Mouse (Mus musculus) layer of hippocampus, adult 8-10 months (tissue): ENCODE data around the gene Lipt2. TPM values are rescaled to one million over a fixed set of nuclear protein-coding genes. Genes with fewer than 3 reads are reported as not detected.

ENCODE experiments used
- DNase-seq, 2 experiments: peaks; one replicate each; pipeline ENCODE4 v3.0.0; 2022; ENCODE audit warnings: low spot score in 2 of 2
- total RNA-seq, 4 experiments: library from RNA; stranded (reverse); gene quantifications; 2 replicates each; pipeline ENCODE4 v1.2.4; 2022

Lipt2 gene
- total RNA-seq, result 1 to 10 TPM; 3.3 to 5.2 (median 3.9) TPM

DNA sequence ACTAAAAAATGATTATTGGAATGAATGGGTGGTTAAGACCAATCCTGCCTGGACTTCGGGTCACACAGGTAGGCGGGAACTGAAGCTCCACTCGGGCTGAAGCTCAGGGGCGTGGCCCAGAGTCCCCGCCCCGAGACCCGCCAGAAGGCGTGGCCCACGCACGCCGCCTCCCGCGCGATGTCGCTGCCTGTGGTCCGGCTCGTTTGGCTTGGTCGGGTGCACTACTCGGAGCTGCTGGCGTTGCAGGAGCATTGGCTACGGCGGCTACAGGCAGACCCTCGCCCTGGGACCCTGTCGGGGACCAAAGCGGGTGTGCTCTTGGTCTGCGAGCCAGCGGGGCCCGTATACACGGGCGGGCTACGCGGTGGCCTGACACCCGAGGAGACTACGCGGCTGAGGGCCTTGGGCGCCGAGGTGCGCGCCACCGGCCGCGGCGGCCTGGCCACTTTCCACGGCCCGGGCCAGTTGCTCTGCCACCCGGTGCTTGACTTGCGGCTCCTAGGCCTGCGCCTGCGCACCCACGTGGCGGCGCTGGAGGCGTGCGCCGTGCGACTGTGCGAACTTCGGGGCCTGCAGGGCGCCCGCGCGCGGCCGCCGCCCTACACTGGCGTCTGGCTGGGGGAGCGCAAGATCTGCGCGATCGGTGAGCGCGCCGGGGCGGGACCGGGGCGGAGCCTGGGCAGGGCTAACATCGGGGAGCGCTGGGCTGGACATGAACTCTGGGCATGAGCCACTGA lies at the start of gene Lipt2:
Gene Lipt2, plus strand, starts transcription at position 173 of the 737 bp plus-strand sequence.
- peak; percentile 88 to 89 for DNase-seq

DNA sequence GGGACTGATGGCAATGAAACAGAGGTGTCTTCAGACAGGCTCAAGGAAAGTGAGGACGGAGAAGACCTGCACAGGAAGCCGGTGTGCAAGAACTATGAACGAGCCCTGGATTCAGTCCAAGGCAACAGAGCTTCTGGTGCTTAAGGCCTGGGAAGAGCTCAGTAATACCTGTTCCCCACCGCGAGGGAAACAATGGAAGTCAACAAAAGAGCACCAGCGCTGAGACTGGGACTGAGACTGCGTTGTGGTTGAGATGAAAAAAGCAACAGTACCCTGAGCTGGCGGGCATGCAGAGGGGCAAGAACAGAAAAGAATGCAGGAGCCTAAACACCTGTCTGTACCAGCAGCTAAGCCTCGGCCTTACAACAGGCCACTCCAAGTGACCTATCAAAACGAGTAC lies 47.6 kb upstream of the Lipt2 start:
- DNase-seq, result no peak

DNA sequence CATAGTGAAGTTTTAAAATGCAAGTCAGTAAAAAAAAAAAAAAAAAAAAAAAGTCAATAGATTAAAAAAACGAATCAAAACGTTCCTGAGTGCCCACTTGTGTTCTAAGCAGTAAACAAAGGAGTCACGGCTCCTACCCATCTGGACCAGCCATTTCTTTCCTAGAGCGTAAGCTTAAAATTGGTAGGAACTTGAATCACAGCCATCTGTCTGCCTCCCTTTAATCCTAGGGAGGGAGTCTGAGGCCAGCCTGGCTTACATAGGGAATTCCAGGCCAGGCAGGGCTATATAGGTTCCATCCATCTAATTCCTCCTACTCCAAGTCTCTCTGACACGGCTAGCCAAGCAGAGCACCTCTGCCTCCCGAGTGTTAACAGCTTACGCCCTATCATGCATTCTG lies 45.3 kb upstream of the Lipt2 start:
- no peak for DNase-seq

DNA sequence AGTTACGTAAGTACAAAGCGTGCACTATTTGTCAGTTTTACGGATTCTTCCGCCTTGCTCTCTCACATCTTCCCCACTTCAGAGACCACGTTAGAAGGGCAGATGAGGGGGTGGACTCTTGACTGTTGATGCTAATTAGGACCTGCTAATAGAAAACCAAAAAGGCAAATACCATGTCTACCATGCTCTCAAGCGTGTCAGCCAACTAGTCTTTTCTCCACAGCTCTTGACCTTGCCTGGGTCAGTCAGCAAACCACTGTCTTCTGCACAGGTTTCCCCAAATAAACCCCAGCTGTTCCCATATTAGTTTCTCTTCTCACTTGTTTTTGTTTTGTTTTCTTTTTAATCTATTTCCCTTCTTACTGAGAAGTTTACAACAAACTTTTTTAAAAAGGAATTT lies 44.8 kb upstream of the Lipt2 start:
- no peak for DNase-seq

DNA sequence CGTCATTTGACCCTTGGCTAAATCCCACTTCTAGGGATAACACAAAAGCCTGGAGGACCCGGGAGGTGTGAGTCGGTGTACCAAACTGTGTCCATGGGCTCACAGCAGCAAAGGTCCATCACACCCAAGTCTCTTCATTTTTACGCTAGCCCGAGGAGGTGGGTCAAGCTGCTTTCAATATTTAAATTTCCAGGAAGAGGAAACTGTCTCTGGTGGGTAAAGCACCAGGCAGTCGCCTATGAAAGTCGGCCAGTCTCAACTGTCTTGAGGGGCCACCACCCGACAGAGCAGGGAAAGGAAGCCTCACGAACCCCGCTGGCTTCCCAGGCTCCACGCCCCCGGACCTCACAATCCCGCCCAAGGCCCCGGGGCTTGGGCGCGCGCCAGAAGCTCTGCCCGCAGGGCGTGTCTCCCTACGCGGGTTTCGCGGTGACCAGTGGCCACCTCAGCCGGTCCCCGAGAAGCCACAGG lies 38.3 kb upstream of the Lipt2 start:
- DNase-seq, result no peak

DNA sequence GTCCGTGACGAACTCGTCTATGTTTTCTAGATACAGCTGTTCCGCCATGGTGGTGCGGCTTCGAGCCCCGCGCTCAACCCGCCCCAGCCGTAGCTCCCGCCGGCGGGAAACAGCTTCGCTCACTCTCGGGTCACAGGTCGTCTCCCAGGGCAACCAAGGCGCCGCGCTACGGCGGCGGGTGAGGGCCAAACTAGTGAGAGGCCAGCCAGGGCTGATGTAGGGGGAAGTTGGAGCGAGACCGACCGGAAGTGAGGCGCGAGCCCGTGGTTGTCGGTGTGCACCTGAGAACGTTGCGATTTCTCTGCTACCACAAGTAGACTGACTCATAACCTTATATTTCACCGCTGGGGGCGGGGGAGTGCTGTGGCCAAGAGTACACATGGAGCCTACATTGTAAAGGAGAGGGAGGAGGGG lies 37.7 kb upstream of the Lipt2 start, which contains the start of gene Pold3:
Gene Pold3, minus strand, starts transcription at position 190 of the 414 bp plus-strand sequence.
- DNase-seq, result peak; percentile 96 to 99

DNA sequence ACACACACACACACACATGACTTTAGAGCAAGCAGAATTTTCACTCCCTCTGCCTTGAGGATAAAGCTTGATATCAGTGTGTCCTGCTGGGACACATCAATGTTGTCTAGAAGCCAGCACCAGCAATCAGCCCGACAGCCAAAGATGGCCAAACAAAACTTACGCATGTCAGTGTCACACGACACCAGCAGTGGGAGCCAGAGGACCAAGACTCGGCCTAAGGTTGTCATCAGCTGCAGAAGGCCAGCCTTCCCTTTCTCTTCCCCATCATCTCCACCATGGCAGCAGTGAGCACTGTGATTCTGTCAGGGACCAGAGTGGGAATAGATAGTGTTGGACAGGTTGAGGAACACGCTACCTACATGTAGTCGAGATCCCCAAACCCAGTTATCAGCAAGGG lies 35.6 kb upstream of the Lipt2 start:
- no peak for DNase-seq

DNA sequence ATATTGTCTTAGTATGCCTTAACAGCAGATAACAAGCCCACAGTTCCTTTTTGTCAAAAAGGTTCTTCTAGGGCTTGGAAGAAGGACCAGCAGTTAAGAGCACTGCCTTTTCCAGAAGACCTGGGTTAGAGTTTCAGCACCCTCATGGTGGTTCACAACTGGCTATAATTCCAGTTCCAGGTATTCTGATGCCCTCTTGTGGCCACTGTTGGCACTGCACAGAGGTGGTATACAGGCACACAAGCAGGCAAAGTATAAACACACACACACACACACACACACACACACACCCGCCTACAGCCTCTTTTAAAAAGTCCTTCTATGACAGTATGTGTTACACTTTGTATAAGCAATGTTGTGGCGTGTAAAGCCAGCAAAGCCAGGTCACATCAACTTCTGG lies 34.9 kb upstream of the Lipt2 start:
- DNase-seq, result no peak

DNA sequence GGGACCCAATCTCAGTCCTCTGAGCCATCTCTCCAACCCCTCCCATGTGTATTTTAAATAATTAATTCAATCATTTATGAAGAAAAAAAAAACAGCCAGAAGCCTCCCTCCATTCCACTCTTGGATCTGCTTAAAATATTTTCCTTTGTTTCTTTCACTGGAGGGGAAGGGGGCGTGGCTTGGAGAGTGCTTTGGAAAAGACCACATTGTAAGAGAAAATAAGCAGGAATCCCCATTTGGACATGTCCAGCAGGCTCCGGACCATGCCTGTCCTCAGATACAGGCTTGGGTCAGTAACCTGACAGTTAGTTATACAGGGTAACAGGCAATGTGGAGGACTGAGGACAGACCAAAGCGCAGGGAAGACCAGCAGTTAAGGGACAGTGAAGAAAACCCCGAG lies 33.9 kb upstream of the Lipt2 start:
- no peak for DNase-seq

DNA sequence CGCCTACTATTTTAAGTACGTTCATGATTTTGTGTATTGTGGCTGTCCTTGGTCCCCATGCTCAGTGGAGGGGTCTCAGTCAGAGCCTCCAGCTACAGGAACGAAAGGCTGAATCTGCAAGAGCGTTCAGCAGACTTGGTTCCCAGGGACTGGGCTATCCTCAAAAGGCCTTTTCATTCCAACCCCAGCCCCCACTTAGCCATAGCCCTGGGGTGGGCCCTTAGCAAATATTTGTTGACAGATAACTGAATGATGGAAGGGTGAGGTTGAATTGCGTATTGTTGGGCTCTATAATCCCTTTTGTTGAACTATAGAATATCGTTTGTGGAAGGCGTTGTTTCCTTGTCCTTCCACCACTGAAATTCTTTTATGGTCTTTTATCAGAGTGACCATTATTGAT lies 32.6 kb upstream of the Lipt2 start:
- DNase-seq, result no peak

DNA sequence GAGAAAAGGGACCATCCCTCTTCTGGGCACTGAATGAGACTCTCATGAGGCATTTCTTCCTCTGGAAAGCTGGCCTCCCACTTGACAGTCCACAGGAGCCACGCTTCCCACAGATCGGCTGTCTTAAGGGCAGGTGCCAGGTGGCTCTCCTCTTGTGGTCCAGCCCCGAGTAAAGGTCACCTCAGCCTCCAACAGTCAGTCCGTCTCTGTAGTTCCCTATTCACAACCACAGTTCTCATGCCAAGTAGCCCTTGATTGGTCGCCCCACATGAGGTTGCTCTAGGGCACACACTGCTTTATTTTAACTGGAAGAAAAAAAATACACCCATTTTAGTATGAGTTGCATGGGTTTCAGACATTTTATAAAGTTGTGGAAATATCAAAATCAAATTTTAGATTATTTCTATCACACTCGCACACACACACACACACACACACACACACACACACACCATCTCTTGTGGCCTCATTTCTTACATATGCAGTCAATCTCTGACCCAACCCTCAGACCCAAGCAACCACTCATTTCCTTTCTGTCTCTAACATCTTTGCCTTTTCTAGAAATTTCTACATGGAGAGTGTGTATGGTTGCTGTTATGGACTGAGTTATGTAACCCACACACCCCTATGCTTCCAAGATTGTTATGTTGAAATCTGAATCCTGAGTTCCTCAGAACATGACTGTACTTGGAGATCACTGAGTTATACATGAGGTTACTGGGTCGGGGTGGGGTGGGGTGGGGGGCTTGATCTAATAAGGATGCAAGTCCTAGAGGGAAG lies 30.6 kb upstream of the Lipt2 start:
- DNase-seq, result no peak

DNA sequence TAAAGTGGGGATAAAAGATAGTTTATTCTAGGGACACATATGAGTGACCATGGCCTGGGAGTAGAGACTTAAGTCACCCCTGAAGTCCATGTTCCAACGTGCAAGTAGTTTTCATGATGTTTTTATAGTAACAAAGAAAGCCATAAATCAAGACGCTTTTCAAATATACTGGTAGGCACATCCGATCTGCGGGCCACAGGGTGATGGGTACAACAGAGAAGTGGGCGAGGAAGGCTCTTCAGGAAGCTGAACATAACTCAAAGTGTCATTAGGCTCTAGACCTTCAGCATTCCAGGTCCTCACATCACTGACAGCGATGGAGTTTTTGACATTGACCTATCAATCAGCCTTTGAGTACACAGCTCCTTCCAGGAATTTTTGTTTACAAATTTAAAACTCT lies 28.5 kb upstream of the Lipt2 start:
- DNase-seq, result no peak

DNA sequence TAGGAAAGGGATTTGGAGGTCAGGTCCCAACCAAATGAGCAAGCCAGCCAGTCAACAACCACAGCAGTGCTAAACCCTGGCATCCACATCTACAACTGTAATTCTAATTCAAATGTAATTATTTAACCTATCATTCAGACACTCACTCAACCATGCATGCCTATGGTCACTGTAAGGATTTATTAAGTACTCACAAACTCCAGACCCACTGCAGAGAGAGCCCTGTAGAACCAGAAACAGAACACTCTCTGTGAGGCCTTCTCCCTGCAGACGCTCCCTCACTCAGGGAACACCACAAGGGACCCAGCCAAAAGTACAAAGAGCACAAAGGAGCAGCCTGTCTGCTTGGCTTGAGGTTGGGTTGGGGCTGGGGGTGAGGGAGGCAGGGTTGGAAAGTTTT lies 26.7 kb upstream of the Lipt2 start:
- no peak for DNase-seq

DNA sequence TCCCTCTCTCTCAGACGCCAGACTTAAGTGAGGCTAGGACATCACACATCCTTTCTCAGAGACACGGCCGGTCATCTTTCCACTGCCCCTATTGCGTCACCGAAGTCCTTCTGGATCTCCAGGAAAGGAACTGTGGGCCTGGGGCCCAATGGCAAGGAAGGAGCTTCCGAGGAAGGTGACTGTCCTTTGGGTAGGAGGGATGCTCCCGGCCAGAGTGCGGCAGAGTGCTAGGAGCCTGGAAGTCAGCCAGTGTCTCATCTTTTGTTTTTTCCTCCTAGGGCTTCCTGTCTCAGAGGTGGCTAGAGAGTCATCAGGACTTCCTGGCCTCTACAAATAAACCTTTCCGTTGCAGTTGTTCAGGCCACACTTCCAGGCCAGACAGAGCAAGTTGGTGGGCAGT lies 22.0 kb upstream of the Lipt2 start:
- no peak for DNase-seq

DNA sequence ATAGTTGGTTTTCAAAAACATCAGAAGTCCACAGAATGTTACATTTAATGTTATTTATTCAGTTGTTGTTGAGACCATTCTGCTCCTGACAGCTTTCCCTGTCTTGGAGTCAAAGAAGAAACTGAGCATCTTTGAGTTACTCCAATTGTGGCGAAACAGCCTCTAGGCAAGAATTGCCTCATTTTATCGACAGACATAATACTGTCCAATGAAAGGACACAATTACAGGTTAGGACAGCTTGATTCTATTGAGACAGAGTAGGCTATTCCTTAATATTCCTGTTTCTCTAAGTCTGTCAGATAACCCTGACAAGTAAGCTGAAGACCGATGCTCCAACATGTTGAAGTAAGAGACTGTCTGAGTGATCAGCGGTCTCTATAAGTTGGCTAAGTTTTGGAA lies 21.0 kb upstream of the Lipt2 start:
- no peak for DNase-seq

DNA sequence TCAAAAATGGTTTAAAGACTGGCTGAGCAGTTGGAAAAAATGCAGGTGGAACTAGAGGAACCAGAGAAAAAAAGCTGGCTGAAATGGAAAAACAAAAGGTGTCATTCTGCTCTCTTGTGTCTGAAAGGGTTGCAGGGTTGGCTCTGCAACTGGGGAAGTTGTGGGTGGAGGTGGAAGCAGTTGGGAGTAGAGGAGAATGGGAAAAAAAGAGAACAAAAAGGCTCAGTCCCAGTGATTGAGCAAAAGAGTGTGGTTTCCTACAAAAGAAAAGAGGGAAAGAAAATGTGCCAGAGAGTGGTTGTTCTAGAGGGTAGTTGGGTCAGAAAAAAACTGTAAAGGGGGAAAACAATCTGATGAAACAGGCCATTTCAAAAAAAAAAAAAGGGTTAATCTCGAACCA lies 18.5 kb upstream of the Lipt2 start:
- no peak for DNase-seq

DNA sequence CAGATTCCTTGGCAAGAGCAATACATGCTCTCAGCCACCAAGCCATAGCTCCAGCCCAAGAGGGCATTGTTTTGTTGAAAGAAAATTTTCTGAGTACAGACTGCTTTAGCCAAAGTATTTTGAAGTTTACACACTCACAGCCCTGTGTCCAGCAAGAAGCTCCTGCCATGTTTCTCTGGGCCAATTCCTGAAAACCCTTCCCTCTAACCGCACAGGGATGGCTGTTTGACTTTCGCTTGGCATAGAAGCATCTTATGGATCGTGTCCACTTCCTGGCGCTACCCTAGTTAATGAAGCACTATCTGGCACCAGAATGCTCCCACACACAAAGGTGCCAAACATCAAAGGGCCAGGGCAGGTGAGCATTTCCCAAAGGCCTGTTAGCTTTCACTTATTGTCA lies 10.5 kb upstream of the Lipt2 start:
- no peak for DNase-seq

DNA sequence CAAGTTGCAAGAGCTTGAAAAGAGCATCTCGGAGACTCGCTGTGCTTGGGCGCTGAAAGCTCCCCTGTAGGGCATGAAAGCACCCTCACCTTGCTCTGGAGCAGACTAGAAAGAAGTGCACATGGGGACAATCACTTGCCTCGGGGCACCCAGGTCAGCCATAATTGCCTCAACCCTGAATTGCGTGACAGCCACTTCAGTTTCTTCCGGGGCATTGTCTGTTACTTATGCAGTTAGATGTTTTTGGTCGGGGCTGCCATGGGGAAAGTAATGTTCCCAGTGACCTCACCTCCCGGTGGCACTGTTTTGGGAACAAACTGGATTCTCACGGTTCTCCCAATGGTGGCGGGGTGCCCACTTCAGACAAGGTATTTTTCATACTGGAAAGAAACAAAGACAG lies 9.0 kb upstream of the Lipt2 start:
- DNase-seq, result no peak

DNA sequence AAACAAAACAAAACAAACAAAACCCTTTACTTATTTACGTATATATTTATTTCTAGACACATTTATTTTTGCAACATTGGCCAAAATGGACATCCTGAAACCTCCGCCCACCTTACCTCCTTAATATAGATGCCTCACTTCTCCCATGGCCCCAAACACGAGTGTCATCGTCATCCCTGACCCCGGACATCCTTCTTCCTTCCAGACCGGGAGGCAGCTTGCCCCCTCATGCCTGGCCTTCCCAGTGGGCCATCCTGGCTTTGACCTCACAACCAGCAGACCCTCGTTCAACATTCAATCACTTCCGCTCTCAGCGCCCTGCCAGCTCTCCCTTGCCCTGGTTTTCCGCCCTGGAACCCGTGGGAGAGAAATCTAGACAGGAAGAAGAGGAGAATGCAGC lies 8.5 kb upstream of the Lipt2 start:
- DNase-seq, result no peak

DNA sequence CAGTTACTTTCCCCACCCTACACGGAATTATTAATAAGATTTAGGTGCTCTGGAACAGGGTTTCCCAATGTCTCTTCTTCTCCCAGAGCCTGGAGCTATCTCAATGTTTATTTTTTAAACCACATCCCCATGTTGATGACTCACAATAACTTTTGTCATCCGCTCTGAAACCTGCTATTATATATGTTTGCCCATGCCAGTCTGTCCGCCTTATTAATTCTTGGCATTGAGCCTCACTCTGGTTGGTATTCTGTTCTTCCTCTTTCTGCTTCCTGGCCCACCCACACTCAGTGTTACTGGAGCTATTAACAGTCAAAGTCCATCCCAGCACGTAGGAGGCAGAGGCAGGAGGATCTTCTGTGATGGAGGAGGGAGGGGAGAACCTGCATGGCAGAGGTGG lies 1.4 kb upstream of the Lipt2 start:
- DNase-seq, result no peak

DNA sequence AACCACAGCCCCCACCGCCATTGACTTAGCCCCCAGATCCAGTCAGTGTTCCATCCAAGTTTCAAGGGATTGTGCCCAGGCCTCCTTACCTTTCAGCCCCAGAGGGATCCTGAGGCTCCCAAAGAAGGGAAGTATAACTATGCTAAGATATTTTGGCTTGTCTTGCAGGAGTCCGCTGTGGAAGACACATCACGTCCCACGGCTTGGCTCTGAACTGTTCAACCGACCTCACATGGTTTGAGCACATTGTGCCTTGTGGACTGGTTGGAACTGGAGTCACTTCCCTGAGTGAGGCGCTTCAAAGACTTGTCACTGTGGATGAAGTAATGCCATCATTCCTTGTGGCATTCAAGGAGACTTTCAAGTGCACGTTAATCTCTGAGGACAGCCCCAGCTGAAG lies 929 bp downstream of the Lipt2 start:
- DNase-seq, result no peak

DNA sequence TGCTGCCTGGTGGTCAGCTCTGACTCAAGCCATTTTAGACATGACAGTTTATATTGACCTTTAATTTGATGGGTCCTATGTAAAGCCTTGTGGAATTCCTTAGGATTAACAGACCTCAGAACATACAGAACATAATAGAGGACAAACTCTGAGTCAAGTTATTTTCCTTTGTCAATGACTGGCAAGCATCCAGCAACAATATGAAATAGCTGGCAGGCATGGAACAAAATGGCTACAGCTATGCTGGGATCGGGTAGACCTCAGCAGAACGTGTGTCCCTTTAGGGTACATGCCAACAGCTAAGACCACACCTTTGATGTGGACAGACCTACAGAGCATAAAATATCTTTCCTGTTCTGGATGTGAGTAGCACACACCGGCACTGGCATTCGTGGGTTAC lies 4.4 kb downstream of the Lipt2 start:
- DNase-seq, result no peak

DNA sequence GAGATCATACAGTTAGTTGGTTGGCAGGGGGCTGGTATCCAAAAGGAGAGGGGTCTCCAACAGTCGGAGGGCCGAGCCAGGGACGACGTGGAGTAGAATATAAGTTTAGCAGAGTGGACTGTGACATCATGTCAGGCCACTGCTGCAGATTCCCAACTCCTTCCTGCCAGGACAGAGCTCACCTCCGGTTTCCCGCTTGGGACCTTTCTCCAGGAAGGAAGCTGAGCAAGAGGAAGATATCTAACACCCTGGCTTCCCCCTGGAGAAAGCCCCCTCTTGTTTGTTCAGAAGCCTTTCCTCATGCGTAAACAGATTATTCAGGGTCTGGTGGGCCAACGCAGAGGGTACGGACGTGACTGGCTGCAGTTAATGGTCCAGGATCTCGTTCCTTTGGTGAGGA lies 9.6 kb downstream of the Lipt2 start:
- no peak for DNase-seq
